Mouse (Mus musculus) limb, embryonic 10.5 days (tissue): ENCODE measurements around the gene Hdhd5. TPM values are rescaled to one million over a fixed set of nuclear protein-coding genes. Genes with fewer than 3 reads are reported as not detected.
A peak's percentile ranks its signal among the peaks of the same experiment; 100 is the strongest.

Experiments used
- DNase-seq: peaks from one replicate; pipeline ENCODE4 v3.0.0-alpha.2; 2017; ENCODE audit warnings: low spot score
- H3K27ac ChIP-seq: fragments of 300-500 bp; sonication (generic); 2 replicates; pipeline ENCODE4 v1.5.1; 2016; ENCODE audit warnings: mild to moderate bottlenecking
- H3K27me3 ChIP-seq: fragments of 300-500 bp; sonication (generic); 2 replicates; pipeline ENCODE4 v1.6.1; 2016; ENCODE audit warnings: low read depth, mild to moderate bottlenecking; ENCODE audit not compliant: poor library complexity, severe bottlenecking
- H3K36me3 ChIP-seq: fragments of 300-500 bp; sonication (generic); 2 replicates; pipeline ENCODE4 v1.6.1; 2016; ENCODE audit warnings: mild to moderate bottlenecking, moderate library complexity
- H3K4me1 ChIP-seq: fragments of 300-500 bp; sonication (generic); 2 replicates; pipeline ENCODE4 v1.6.1; 2016
- H3K4me3 ChIP-seq: fragments of 300-500 bp; sonication (generic); 2 replicates; pipeline ENCODE4 v1.5.1; 2016; ENCODE audit warnings: mild to moderate bottlenecking, moderate library complexity
- H3K9me3 ChIP-seq: fragments of 300-500 bp; sonication (generic); replicated peaks from 2 replicates; pipeline ENCODE4 v1.6.1; 2016; ENCODE audit warnings: mild to moderate bottlenecking
- WGBS: fragments of 180-500 bp; shearing (Covaris S2); methylation state at CpG from one replicate; pipeline ENCODE4 v1.1.7; 2016; 5-methylcytosine and 5-hydroxymethylcytosine counted together
- polyA plus RNA-seq: library from polyadenylated mRNA; unstranded; fragments of >200 nt; fragmentation: Nextera tagmentation; extraction: Ambion mirVana; gene quantifications from 2 replicates; pipeline ENCODE4 v1.2.1, GENCODE M21; 2016

The Hdhd5 gene
- polyA plus RNA-seq, 1 experiment from 2014 or later, result 26.3 TPM

GRCm38 (mm10) chr6:120550173-120550572 lies 19.1 kb upstream of the Hdhd5 start:
- Histone ChIP-seq H3K36me3 (no peaks in the 10 kb centered on the region), H3K27me3 (no peaks in the 10 kb centered on the region), H3K4me3 (no peak overlapping the region), H3K4me1 (peaks cover 16% of the 10 kb centered on the region), H3K27ac (peak overlapping the region; percentile 69), H3K9me3 (no peaks in the 10 kb centered on the region)
- DNase-seq, result no peak
- WGBS, result 36% methylated on average over 2 of the region's 2 CpGs

GRCm38 (mm10) chr6:120548581-120548980 lies 17.5 kb upstream of the Hdhd5 start:
- Histone ChIP-seq H3K27me3 (no peaks in the 10 kb centered on the region), H3K36me3 (no peaks in the 10 kb centered on the region), H3K4me3 (no peak overlapping the region), H3K27ac (0 out of 2 replicates have a peak overlapping the region, but pooled peaks have one; percentile 3), H3K4me1 (peaks cover 16% of the 10 kb centered on the region), H3K9me3 (no peaks in the 10 kb centered on the region)
- no peak for DNase-seq
- 90% methylated on average over 3 of the region's 3 CpGs for WGBS

GRCm38 (mm10) chr6:120546973-120547372 lies 15.9 kb upstream of the Hdhd5 start:
- no peaks in the 10 kb centered on the region for H3K9me3 ChIP-seq
- WGBS, result 91% methylated on average over 4 of the region's 4 CpGs

GRCm38 (mm10) chr6:120546292-120546691 lies 15.2 kb upstream of the Hdhd5 start:
- H3K4me3 ChIP-seq, result no peak overlapping the region

More at GRCm38 (mm10) chr6:120546973-120547372, 15.9 kb upstream of the Hdhd5 start:
- no peaks in the 10 kb centered on the region for H3K27me3 ChIP-seq
- H3K4me3 ChIP-seq, result no peak overlapping the region
- DNase-seq, result no peak
- no peaks in the 10 kb centered on the region for H3K36me3 ChIP-seq
- no peak overlapping the region for H3K27ac ChIP-seq
- H3K4me1 ChIP-seq, result peaks cover 16% of the 10 kb centered on the region

GRCm38 (mm10) chr6:120542061-120542460 lies 10.9 kb upstream of the Hdhd5 start:
- no peak overlapping the region for H3K27ac ChIP-seq
- no peaks in the 10 kb centered on the region for H3K27me3 ChIP-seq
- no peaks in the 10 kb centered on the region for H3K36me3 ChIP-seq
- DNase-seq, result no peak
- H3K4me3 ChIP-seq, result no peak overlapping the region
- no peaks in the 10 kb centered on the region for H3K9me3 ChIP-seq
- WGBS, result 20% methylated on average over 1 of the region's 1 CpGs
- peaks cover 21% of the 10 kb centered on the region for H3K4me1 ChIP-seq

More at GRCm38 (mm10) chr6:120546292-120546691, 15.2 kb upstream of the Hdhd5 start:
- Histone ChIP-seq H3K4me1 (peaks cover 20% of the 10 kb centered on the region), H3K27ac (no peak overlapping the region), H3K9me3 (no peaks in the 10 kb centered on the region), H3K27me3 (no peaks in the 10 kb centered on the region), H3K36me3 (no peaks in the 10 kb centered on the region)
- DNase-seq, result no peak
- WGBS, result 95% methylated on average over 3 of the region's 3 CpGs

GRCm38 (mm10) chr6:120541386-120541785 lies 10.3 kb upstream of the Hdhd5 start:
- H3K36me3 ChIP-seq, result no peaks in the 10 kb centered on the region
- H3K27me3 ChIP-seq, result no peaks in the 10 kb centered on the region
- H3K4me3 ChIP-seq, result no peak overlapping the region
- no peak for DNase-seq
- no peak overlapping the region for H3K27ac ChIP-seq
- peaks cover 21% of the 10 kb centered on the region for H3K4me1 ChIP-seq
- H3K9me3 ChIP-seq, result no peaks in the 10 kb centered on the region
- 40% methylated on average over 2 of the region's 2 CpGs for WGBS

- Histone ChIP-seq H3K4me3 (peak overlapping the region; percentile 45), H3K27ac (peak overlapping the region; percentile 90)
- 40% methylated on average over 10 of the region's 10 CpGs for WGBS
Observed at GRCm38 (mm10) chr6:120539781-120540231, 8.7 kb upstream of the Hdhd5 start.

GRCm38 (mm10) chr6:120539132-120539759 lies 8.1 kb upstream of the Hdhd5 start:
- Histone ChIP-seq H3K27ac (peak overlapping the region; percentile 90), H3K4me3 (peak overlapping the region; percentile 45), H3K36me3 (no peaks in the 10 kb centered on the region), H3K9me3 (no peaks in the 10 kb centered on the region), H3K4me1 (peaks cover 21% of the 10 kb centered on the region), H3K27me3 (no peaks in the 10 kb centered on the region)
- WGBS, result 1% methylated on average over 16 of the region's 16 CpGs
- DNase-seq, result peak; percentile 95

More at GRCm38 (mm10) chr6:120539781-120540231, 8.7 kb upstream of the Hdhd5 start:
- Histone ChIP-seq H3K4me1 (peaks cover 21% of the 10 kb centered on the region), H3K27me3 (no peaks in the 10 kb centered on the region), H3K9me3 (no peaks in the 10 kb centered on the region), H3K36me3 (no peaks in the 10 kb centered on the region)
- DNase-seq, result peak; percentile 46

- Histone ChIP-seq H3K27ac (no peak overlapping the region), H3K36me3 (no peaks in the 10 kb centered on the region), H3K4me1 (peaks cover 22% of the 10 kb centered on the region), H3K27me3 (no peaks in the 10 kb centered on the region), H3K9me3 (no peaks in the 10 kb centered on the region), H3K4me3 (no peak overlapping the region)
- DNase-seq, result no peak
- WGBS, result 86% methylated on average over 2 of the region's 2 CpGs
Observed at GRCm38 (mm10) chr6:120536337-120536736, 5.2 kb upstream of the Hdhd5 start.

- WGBS, result 84% methylated on average over 1 of the region's 1 CpGs
- Histone ChIP-seq H3K4me1 (peaks cover 26% of the 10 kb centered on the region), H3K9me3 (no peaks in the 10 kb centered on the region), H3K27ac (no peak overlapping the region), H3K27me3 (no peaks in the 10 kb centered on the region), H3K4me3 (no peak overlapping the region), H3K36me3 (peaks cover 8% of the 10 kb centered on the region)
- DNase-seq, result no peak
Observed at GRCm38 (mm10) chr6:120532594-120532993, 1.5 kb upstream of the Hdhd5 start.

- H3K36me3 ChIP-seq, result peaks cover 12% of the 10 kb centered on the region
- no peaks in the 10 kb centered on the region for H3K9me3 ChIP-seq
- no peak overlapping the region for H3K4me3 ChIP-seq
- peaks cover 26% of the 10 kb centered on the region for H3K4me1 ChIP-seq
- WGBS, result 87% methylated on average over 4 of the region's 4 CpGs
- no peak overlapping the region for H3K27ac ChIP-seq
- DNase-seq, result no peak
- no peaks in the 10 kb centered on the region for H3K27me3 ChIP-seq
Observed at GRCm38 (mm10) chr6:120529123-120529522, 2.0 kb downstream of the Hdhd5 start.

- Histone ChIP-seq H3K4me1 (peaks cover 12% of the 10 kb centered on the region), H3K27ac (no peak overlapping the region), H3K27me3 (no peaks in the 10 kb centered on the region), H3K4me3 (no peak overlapping the region), H3K9me3 (no peaks in the 10 kb centered on the region), H3K36me3 (peaks cover 49% of the 10 kb centered on the region)
- no peak for DNase-seq
- 94% methylated on average over 5 of the region's 5 CpGs for WGBS
Observed at GRCm38 (mm10) chr6:120524796-120525195, 6.3 kb downstream of the Hdhd5 start.

- no peak overlapping the region for H3K4me3 ChIP-seq
- H3K4me1 ChIP-seq, result no peaks in the 10 kb centered on the region
- H3K27me3 ChIP-seq, result no peaks in the 10 kb centered on the region
- no peak overlapping the region for H3K27ac ChIP-seq
- WGBS, result 85% methylated on average over 5 of the region's 5 CpGs
- peaks cover 74% of the 10 kb centered on the region for H3K36me3 ChIP-seq
- H3K9me3 ChIP-seq, result no peaks in the 10 kb centered on the region
- no peak for DNase-seq
Observed at GRCm38 (mm10) chr6:120519647-120520046, 11.5 kb downstream of the Hdhd5 start.
